Mouse (Mus musculus) CD4-positive, CD25-positive, alpha-beta regulatory T cell, adult 4 months (primary cell): ENCODE data around the gene Jph2. TPM values are rescaled to one million over a fixed set of nuclear protein-coding genes. Genes with fewer than 3 reads are reported as not detected.
A peak's percentile ranks its signal among the peaks of the same experiment; 100 is the strongest.

Experiments used
- ATAC-seq: one replicate; pipeline ENCODE4 v1.8.0; 2017
- polyA plus RNA-seq, 2 experiments: library from polyadenylated mRNA; unstranded; fragments of 100-300 nt; shearing (Covaris generic); gene quantifications; one replicate each; pipeline ENCODE4 v1.2.1; 2017

Jph2 gene
- polyA plus RNA-seq, 2 experiments from 2014 or later, result not detected

DNA sequence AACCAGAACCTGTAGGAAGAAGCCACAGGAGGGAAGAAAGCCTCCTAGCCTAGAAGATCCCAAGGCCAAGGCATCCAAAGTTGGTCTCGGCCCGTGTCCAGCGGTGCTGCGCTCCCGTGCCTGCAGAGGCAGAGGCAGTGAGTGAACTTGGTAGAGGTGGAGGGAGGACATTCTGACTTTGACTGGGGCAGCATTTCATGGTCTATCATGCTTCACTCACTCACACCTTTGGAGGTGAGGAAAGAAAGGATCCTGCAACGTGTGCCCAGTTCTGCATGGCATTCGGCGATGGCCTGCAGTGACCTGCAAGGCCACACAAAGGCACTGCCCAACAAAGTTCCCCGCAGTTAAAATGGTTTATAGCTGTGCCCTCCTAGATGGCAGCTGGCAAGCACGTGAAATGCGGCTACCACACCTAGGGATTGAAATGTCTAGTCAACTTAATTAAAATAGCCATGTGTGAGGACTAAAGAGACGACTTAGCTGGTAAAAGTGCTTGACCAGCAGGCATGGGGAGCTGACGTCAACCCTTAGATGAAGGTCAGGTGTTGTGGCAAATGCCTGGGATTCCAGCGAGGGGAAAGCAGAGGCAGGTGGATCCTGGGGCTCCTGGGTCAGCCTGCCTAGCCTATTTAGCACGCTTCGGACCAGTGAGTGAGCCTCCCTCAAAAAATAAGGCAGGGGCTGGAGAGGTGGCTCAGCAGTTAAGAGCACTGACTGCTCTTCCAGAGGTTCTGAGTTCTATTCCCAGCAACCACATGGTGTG, 36.8 kb downstream of the Jph2 start:
- no peak for ATAC-seq

GRCm38 (mm10) chr2:163359253-163359652, 38.5 kb downstream of the Jph2 start:
- no peak for ATAC-seq

DNA sequence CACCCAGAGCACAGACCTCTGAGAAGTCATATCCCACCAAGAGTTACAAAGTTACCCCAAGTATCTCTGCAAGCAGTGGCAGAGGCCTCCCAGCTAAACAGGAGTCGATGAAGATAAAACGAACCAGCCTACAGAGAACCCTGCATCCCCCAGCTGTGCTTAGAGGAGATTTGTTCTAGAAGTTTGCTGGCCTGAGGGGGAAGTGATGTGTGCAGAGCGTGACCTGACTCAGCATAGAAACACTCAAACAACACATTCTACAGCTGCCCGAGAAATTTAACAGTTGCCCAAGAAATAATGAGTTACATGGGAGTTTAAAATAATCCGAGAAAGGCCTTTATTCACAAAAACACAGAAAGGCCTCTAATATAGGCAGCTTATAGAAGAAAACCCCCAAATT, 39.1 kb downstream of the Jph2 start:
- no peak for ATAC-seq

GRCm38 (mm10) chr2:163356113-163356840, 41.5 kb downstream of the Jph2 start:
- no peak for ATAC-seq

- no peak for ATAC-seq
Observed at GRCm38 (mm10) chr2:163355666-163356065, 42.1 kb downstream of the Jph2 start.

DNA sequence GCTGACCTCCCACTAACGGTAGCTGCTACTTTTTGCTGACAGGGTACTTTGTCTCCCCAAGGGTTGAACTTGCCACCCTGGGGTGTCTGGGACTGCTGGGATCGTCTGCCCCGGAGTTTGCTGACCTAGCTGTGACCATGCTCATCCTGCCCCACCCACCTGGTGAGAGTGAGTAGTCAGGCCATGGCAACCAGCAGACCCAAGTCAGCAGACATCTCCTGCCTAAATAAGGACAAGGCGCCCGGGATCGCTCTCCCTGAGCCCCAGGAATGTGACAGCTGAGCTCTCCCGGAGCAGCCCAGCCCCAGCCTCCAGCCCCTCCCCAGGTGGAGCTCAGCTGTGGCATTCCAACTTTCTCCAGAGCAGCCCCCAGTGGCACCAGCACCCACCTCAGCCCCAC, 44.1 kb downstream of the Jph2 start:
- no peak for ATAC-seq

DNA sequence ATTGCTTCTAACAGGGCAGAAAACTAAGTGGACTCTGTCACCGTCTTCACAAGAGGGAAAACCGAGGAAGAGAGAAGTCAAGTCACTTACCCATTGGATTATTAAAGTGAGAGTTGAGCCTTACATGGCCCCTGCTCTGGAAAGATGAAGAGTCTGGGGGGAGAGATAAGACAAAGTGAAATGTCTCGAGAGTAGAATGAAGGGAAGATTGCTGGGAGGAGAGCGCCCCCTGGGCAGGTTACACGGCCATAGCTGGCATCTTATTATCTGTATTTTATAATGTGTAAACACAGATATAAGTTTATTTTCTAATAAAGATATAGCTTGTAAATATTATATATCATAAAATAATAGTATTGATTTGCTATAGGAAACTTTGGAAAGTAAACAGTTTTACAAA, 47.4 kb downstream of the Jph2 start:
- ATAC-seq, result no peak

DNA sequence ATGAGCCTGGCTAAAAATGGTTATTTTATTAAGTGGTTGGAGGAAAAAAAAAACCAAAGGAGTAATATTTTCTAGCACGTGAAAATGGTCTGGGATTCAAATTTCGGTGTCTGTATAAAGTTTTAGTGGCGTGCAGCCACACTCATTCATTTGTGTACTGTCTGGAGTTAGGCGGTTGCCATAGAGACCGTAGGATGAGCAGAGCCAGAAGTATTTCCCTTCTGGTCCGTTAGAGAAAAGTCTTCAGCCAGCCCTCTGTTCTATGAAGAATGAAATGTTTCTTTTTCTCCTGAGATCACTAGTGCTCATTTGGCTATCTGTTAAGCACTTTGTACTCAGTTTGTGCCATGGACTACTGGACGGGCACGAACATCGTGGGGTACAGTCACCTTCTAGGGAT, 48.4 kb downstream of the Jph2 start:
- no peak for ATAC-seq

- ATAC-seq, result no peak
Observed at GRCm38 (mm10) chr2:163348677-163349076, 49.1 kb downstream of the Jph2 start.

GRCm38 (mm10) chr2:163347517-163348184, 50.1 kb downstream of the Jph2 start:
- ATAC-seq, result no peak

DNA sequence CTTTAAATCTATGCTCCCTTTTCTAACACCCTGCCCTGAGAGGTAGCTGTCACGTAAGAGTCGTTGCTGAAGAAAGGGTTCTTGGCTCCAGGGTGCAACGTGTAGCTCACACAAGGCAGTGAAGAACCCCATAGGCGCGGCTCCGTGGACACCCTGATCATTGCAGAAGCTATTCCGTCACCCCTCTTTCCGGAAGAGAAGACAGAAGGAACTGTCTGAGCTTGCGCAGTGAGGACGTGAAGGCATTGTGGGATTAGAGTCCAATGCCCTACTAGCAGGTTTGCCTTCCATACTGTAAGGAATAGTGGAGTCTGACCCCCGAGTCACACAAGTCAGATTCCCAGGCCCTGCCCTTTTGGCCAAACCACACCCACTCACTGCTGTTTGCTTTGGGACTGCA, 51.3 kb downstream of the Jph2 start:
- no peak for ATAC-seq

DNA sequence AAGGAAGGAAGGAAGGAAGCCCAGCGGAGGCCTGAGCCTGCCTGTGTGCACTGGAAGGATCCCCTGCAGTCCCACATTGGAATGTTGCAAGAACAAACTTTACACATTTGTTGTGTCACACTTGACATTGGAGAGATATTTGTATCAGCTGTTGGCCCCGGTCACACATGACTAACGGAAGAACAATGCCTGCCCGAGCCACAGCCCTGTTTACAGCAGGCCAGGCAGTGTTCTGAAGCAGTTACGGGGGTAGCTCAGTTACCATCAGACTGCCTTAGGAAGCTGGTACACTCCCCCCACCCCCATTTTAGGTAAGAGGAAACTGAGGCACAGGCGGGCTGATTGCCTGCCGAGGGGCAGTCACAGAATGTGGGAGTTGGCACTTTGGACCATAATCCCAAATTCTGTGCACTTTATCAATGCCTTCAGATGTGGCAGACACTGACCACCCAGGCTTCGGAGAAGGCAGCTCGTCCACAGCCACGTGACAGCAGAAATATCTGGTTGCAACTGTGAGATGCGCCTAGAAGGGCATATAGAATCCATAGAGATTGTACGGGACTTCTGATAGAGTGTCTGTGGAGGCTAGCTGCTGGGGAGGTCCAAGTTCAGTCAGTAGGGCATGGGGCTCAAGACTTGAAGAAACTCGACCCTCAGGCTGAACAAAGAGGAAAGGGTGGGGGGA, 52.7 kb downstream of the Jph2 start:
- ATAC-seq, result no peak

GRCm38 (mm10) chr2:163343671-163344070, 54.1 kb downstream of the Jph2 start:
- no peak for ATAC-seq

DNA sequence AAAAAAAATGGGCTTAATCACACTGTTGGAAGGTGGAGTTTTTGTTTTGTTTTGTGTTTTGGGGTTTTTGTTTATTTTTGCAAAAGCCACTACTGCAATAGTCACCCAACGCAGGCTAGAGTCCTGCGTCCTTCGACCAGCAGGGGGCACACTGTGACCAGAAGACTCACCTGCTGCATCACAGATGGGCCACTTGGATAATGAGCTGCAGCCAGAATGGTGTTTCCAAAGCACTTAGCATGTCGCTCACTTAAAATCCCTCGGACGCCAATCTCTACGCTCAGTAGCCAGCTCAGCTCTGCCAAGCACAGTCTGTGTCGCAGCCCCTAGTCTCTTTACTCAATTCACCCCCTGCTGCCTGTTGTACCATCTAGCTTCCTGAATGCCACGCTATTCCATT, 57.5 kb downstream of the Jph2 start:
- ATAC-seq, result no peak

GRCm38 (mm10) chr2:163332368-163333055, 65.3 kb downstream of the Jph2 start:
- no peak for ATAC-seq

- no peak for ATAC-seq
Observed at GRCm38 (mm10) chr2:163331423-163331822, 66.4 kb downstream of the Jph2 start.

DNA sequence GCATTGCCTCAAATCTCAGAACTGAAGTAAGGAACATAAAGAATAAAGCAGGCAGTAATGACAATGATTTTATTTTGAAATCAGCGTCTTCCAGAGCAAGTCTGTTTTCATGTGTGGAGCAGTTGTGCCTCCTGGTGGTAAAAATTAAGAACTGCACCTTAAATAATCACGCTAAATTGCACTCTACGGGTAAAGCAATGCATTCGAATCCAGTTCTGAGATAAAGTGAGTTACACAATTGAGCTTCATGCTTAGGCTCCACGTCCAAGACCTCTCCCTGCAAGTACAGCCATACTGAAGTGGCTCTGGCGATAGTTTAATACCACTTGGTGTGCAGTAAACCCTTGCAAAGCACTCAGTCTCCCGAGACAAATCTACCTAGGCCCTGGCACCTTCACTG, 67.1 kb downstream of the Jph2 start:
- ATAC-seq, result peak; percentile 74

GRCm38 (mm10) chr2:163323163-163323562, 74.6 kb downstream of the Jph2 start:
- no peak for ATAC-seq

DNA sequence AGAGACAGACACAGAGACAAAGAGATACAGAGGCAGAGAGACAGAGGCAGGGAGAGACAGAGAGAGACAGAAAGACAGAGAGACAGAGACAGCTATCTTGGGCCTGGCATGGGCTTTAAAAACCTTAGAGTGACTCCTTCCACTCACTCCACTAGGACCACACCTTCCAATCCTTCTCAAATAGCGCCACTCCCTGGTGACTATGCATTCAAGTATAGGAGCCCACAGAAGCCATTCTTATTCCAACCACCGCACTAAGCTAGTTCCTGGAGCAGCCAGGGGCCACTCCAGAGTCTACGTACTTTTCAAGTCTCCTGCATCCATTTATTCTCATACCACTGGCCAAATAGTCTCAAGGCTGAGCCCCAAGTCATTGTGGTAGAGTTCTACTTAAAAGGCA, 79.0 kb downstream of the Jph2 start:
- no peak for ATAC-seq

DNA sequence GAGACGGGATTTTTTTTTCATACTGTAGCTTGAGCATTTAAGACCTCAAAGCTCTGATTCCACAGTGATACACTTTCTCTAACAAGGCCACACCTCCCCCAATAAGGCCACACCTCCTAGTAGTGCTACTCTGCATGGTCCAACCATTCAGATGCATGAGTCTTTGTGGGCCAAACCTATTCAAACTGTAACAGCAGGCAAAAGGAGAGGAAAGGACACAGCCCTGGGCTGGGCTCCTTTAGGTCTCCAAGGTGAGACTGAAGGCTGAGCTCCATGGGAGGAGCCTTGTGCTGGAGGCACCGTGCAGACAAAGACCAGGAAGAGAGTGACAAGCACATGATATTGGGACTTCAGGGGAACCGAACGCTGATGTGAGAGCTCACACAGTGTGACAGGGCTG, 80.5 kb downstream of the Jph2 start:
- no peak for ATAC-seq

- ATAC-seq, result no peak
Observed at GRCm38 (mm10) chr2:163310163-163310688, 87.6 kb downstream of the Jph2 start.

- no peak for ATAC-seq
Observed at GRCm38 (mm10) chr2:163309376-163309775, 88.4 kb downstream of the Jph2 start.
